Mouse (Mus musculus): Measurements from ENCODE around the gene Slc44a1.

Gene Slc44a1

GRCm38 (mm10) chr4:53431585-53432234, 8.5 kb upstream of the Slc44a1 start:
- DNase-seq: no peak

- DNase-seq: no peak
These were observed 3.0 kb upstream of the Slc44a1 start for GRCm38 (mm10) chr4:53437110-53437755.

GRCm38 (mm10) chr4:53438386-53438785, 1.8 kb upstream of the Slc44a1 start:
- DNase-seq: no peak

- DNase-seq: no peak
These were observed 1.3 kb upstream of the Slc44a1 start for GRCm38 (mm10) chr4:53438836-53439480.

- no peak for DNase-seq
These were observed 590 bp upstream of the Slc44a1 start for GRCm38 (mm10) chr4:53439636-53440009.

GRCm38 (mm10) chr4:53440816-53441571, 781 bp downstream of the Slc44a1 start:
- peak; percentile 52 for DNase-seq

GRCm38 (mm10) chr4:53441683-53442082, 1.5 kb downstream of the Slc44a1 start:
- no peak for DNase-seq

GRCm38 (mm10) chr4:53446216-53446615, 6.0 kb downstream of the Slc44a1 start:
- no peak for DNase-seq

- no peak for DNase-seq
These were observed 7.6 kb downstream of the Slc44a1 start for GRCm38 (mm10) chr4:53447773-53448172.

- DNase-seq: no peak
These were observed 10.5 kb downstream of the Slc44a1 start for GRCm38 (mm10) chr4:53450736-53451135.

GRCm38 (mm10) chr4:53451887-53452286, 11.7 kb downstream of the Slc44a1 start:
- DNase-seq: no peak

GRCm38 (mm10) chr4:53452457-53452856, 12.2 kb downstream of the Slc44a1 start:
- DNase-seq: no peak

GRCm38 (mm10) chr4:53452976-53453889, 13.0 kb downstream of the Slc44a1 start:
- DNase-seq: no peak

GRCm38 (mm10) chr4:53455885-53456284, 15.7 kb downstream of the Slc44a1 start:
- no peak for DNase-seq

- DNase-seq: no peak
These were observed 16.4 kb downstream of the Slc44a1 start for GRCm38 (mm10) chr4:53456570-53456969.

GRCm38 (mm10) chr4:53458503-53458902, 18.3 kb downstream of the Slc44a1 start:
- no peak for DNase-seq

GRCm38 (mm10) chr4:53459697-53460096, 19.5 kb downstream of the Slc44a1 start:
- no peak for DNase-seq

- DNase-seq: no peak
These were observed 20.8 kb downstream of the Slc44a1 start for GRCm38 (mm10) chr4:53461026-53461425.

GRCm38 (mm10) chr4:53462069-53462468, 21.9 kb downstream of the Slc44a1 start:
- DNase-seq: no peak

GRCm38 (mm10) chr4:53462505-53463251, 22.5 kb downstream of the Slc44a1 start:
- peak; percentile 27 for DNase-seq

GRCm38 (mm10) chr4:53465887-53466286, 25.7 kb downstream of the Slc44a1 start:
- DNase-seq: no peak

- no peak for DNase-seq
These were observed 28.8 kb downstream of the Slc44a1 start for GRCm38 (mm10) chr4:53469007-53469406.

Measured in retina, postnatal 1 day (tissue).